Mouse (Mus musculus): ENCODE results near the gene Cyp2u1. TPM values are rescaled to one million over a fixed set of nuclear protein-coding genes. Genes with fewer than 3 reads are reported as not detected.

The Cyp2u1 gene
- polyA plus RNA-seq, 1 experiment from 2014 or later = 3.4 TPM

- DNase-seq (ENCODE audit: low spot score) (no peak), ATAC-seq (no peak)
- Histone ChIP-seq H3K9me3 (replicated peaks; ENCODE audit: control insufficient read depth, low read length) (no peaks in the 10 kb centered on the region), H3K36me3 (ENCODE audit: control insufficient read depth, insufficient read depth, low read length) (no peaks in the 10 kb centered on the region), H3K27ac (ENCODE audit: low read depth, low read length) (no peak overlapping the region), H3K4me1 (ENCODE audit: control insufficient read depth, insufficient read depth, low read length) (no peaks in the 10 kb centered on the region), H3K27me3 (replicated peaks; ENCODE audit: control insufficient read depth, insufficient read depth, low read length) (no peaks in the 10 kb centered on the region), H3K9ac (ENCODE audit: low read length) (no peak overlapping the region), H3K4me2 (ENCODE audit: low read length) (no peak overlapping the region), H3K4me3 (ENCODE audit: low read depth, low read length) (no peak overlapping the region)
- WGBS = 96% methylated on average over 3 of the region's 3 CpGs
Measured at GRCm38 (mm10) chr3:131255399-131255981, 47.5 kb downstream of the Cyp2u1 start.

GRCm38 (mm10) chr3:131254991-131255390 lies 48.0 kb downstream of the Cyp2u1 start:
- Histone ChIP-seq H3K27ac (ENCODE audit: low read depth, low read length) (no peak overlapping the region), H3K36me3 (ENCODE audit: control insufficient read depth, insufficient read depth, low read length) (no peaks in the 10 kb centered on the region), H3K27me3 (replicated peaks; ENCODE audit: control insufficient read depth, insufficient read depth, low read length) (no peaks in the 10 kb centered on the region), H3K9ac (ENCODE audit: low read length) (no peak overlapping the region), H3K4me1 (ENCODE audit: control insufficient read depth, insufficient read depth, low read length) (no peaks in the 10 kb centered on the region), H3K4me3 (ENCODE audit: low read depth, low read length) (no peak overlapping the region), H3K9me3 (replicated peaks; ENCODE audit: control insufficient read depth, low read length) (no peaks in the 10 kb centered on the region), H3K4me2 (ENCODE audit: low read length) (no peak overlapping the region)
- 93% methylated on average over 4 of the region's 4 CpGs for WGBS
- DNase-seq (ENCODE audit: low spot score) (no peak), ATAC-seq (no peak)

DNA sequence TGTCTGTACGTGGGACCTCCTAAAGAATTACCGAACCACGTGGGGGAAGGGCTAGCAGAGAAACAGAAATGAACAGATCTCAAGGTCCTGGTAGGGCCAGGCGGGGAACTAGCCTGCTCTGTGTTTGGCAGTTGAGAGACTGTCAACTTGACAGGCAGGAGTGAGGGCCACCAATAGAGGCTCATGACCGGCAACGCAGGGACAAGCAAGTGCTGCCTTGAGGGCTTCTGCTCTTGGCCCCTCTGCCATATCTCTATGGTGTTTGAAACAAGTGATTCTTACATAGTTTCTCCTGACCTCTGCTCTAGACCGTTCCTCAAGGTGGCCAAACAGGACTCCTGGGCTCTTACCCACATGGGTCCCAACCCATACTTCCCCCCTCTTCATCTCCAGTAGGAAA lies 51.4 kb downstream of the Cyp2u1 start:
- no peaks in the 10 kb centered on the region for H3K27me3 ChIP-seq (replicated peaks; ENCODE audit: control insufficient read depth, insufficient read depth, low read length)
- no peak overlapping the region for H3K27ac ChIP-seq (ENCODE audit: low read depth, low read length)
- H3K4me3 ChIP-seq (ENCODE audit: low read depth, low read length) = no peak overlapping the region
- no peak overlapping the region for H3K9ac ChIP-seq (ENCODE audit: low read length)
- no peaks in the 10 kb centered on the region for H3K4me1 ChIP-seq (ENCODE audit: control insufficient read depth, insufficient read depth, low read length)
- DNase-seq (ENCODE audit: low spot score) = no peak
- ATAC-seq = no peak
- no peak overlapping the region for H3K4me2 ChIP-seq (ENCODE audit: low read length)
- H3K9me3 ChIP-seq (replicated peaks; ENCODE audit: control insufficient read depth, low read length) = no peaks in the 10 kb centered on the region
- 94% methylated on average over 7 of the region's 7 CpGs for WGBS
- H3K36me3 ChIP-seq (ENCODE audit: control insufficient read depth, insufficient read depth, low read length) = no peaks in the 10 kb centered on the region

- ATAC-seq = no peak
- Histone ChIP-seq H3K4me2 (ENCODE audit: low read length) (no peak overlapping the region), H3K4me3 (ENCODE audit: low read depth, low read length) (no peak overlapping the region), H3K9ac (ENCODE audit: low read length) (no peak overlapping the region), H3K36me3 (ENCODE audit: control insufficient read depth, insufficient read depth, low read length) (no peaks in the 10 kb centered on the region), H3K27me3 (replicated peaks; ENCODE audit: control insufficient read depth, insufficient read depth, low read length) (no peaks in the 10 kb centered on the region), H3K9me3 (replicated peaks; ENCODE audit: control insufficient read depth, low read length) (no peaks in the 10 kb centered on the region), H3K27ac (ENCODE audit: low read depth, low read length) (no peak overlapping the region), H3K4me1 (ENCODE audit: control insufficient read depth, insufficient read depth, low read length) (no peaks in the 10 kb centered on the region)
- 89% methylated on average over 13 of the region's 13 CpGs for WGBS
- no peak for DNase-seq (ENCODE audit: low spot score)
Measured at GRCm38 (mm10) chr3:131250978-131251377, 52.0 kb downstream of the Cyp2u1 start.

- H3K27me3 ChIP-seq (replicated peaks; ENCODE audit: control insufficient read depth, insufficient read depth, low read length) = no peaks in the 10 kb centered on the region
- no peaks in the 10 kb centered on the region for H3K9me3 ChIP-seq (replicated peaks; ENCODE audit: control insufficient read depth, low read length)
- H3K36me3 ChIP-seq (ENCODE audit: control insufficient read depth, insufficient read depth, low read length) = no peaks in the 10 kb centered on the region
- H3K4me1 ChIP-seq (ENCODE audit: control insufficient read depth, insufficient read depth, low read length) = no peaks in the 10 kb centered on the region
- H3K9ac ChIP-seq (ENCODE audit: low read length) = no peak overlapping the region
- no peak overlapping the region for H3K4me2 ChIP-seq (ENCODE audit: low read length)
- H3K27ac ChIP-seq (ENCODE audit: low read depth, low read length) = no peak overlapping the region
- no peak overlapping the region for H3K4me3 ChIP-seq (ENCODE audit: low read depth, low read length)
- ATAC-seq = no peak
- no peak for DNase-seq (ENCODE audit: low spot score)
- WGBS = 94% methylated on average over 2 of the region's 2 CpGs
Measured at GRCm38 (mm10) chr3:131250283-131250682, 52.7 kb downstream of the Cyp2u1 start.

- ATAC-seq = no peak
- no peaks in the 10 kb centered on the region for H3K4me1 ChIP-seq (ENCODE audit: control insufficient read depth, insufficient read depth, low read length)
- H3K4me2 ChIP-seq (ENCODE audit: low read length) = no peak overlapping the region
- no peaks in the 10 kb centered on the region for H3K9me3 ChIP-seq (replicated peaks; ENCODE audit: control insufficient read depth, low read length)
- no peak overlapping the region for H3K4me3 ChIP-seq (ENCODE audit: low read depth, low read length)
- H3K36me3 ChIP-seq (ENCODE audit: control insufficient read depth, insufficient read depth, low read length) = no peaks in the 10 kb centered on the region
- no peak overlapping the region for H3K27ac ChIP-seq (ENCODE audit: low read depth, low read length)
- WGBS = 84% methylated on average over 10 of the region's 10 CpGs
- no peak overlapping the region for H3K9ac ChIP-seq (ENCODE audit: low read length)
- no peak for DNase-seq (ENCODE audit: low spot score)
- H3K27me3 ChIP-seq (replicated peaks; ENCODE audit: control insufficient read depth, insufficient read depth, low read length) = no peaks in the 10 kb centered on the region
Measured at GRCm38 (mm10) chr3:131248444-131248843, 54.6 kb downstream of the Cyp2u1 start.

GRCm38 (mm10) chr3:131247851-131248250 lies 55.2 kb downstream of the Cyp2u1 start:
- no peak overlapping the region for H3K27ac ChIP-seq (ENCODE audit: low read depth, low read length)
- H3K27me3 ChIP-seq (replicated peaks; ENCODE audit: control insufficient read depth, insufficient read depth, low read length) = no peaks in the 10 kb centered on the region
- DNase-seq (ENCODE audit: low spot score) = no peak
- H3K4me1 ChIP-seq (ENCODE audit: control insufficient read depth, insufficient read depth, low read length) = no peaks in the 10 kb centered on the region
- no peak overlapping the region for H3K4me3 ChIP-seq (ENCODE audit: low read depth, low read length)
- 85% methylated on average over 5 of the region's 5 CpGs for WGBS
- H3K4me2 ChIP-seq (ENCODE audit: low read length) = no peak overlapping the region
- H3K9me3 ChIP-seq (replicated peaks; ENCODE audit: control insufficient read depth, low read length) = no peaks in the 10 kb centered on the region
- H3K9ac ChIP-seq (ENCODE audit: low read length) = no peak overlapping the region
- no peaks in the 10 kb centered on the region for H3K36me3 ChIP-seq (ENCODE audit: control insufficient read depth, insufficient read depth, low read length)
- ATAC-seq = no peak

GRCm38 (mm10) chr3:131247447-131247846 lies 55.6 kb downstream of the Cyp2u1 start:
- 80% methylated on average over 6 of the region's 6 CpGs for WGBS
- no peak for DNase-seq (ENCODE audit: low spot score)
- H3K27ac ChIP-seq (ENCODE audit: low read depth, low read length) = no peak overlapping the region
- no peaks in the 10 kb centered on the region for H3K27me3 ChIP-seq (replicated peaks; ENCODE audit: control insufficient read depth, insufficient read depth, low read length)
- no peak for ATAC-seq
- H3K4me1 ChIP-seq (ENCODE audit: control insufficient read depth, insufficient read depth, low read length) = no peaks in the 10 kb centered on the region
- no peaks in the 10 kb centered on the region for H3K36me3 ChIP-seq (ENCODE audit: control insufficient read depth, insufficient read depth, low read length)
- H3K4me3 ChIP-seq (ENCODE audit: low read depth, low read length) = no peak overlapping the region
- H3K4me2 ChIP-seq (ENCODE audit: low read length) = no peak overlapping the region
- no peak overlapping the region for H3K9ac ChIP-seq (ENCODE audit: low read length)
- H3K9me3 ChIP-seq (replicated peaks; ENCODE audit: control insufficient read depth, low read length) = no peaks in the 10 kb centered on the region

GRCm38 (mm10) chr3:131246579-131247046 lies 56.4 kb downstream of the Cyp2u1 start:
- ATAC-seq (no peak), DNase-seq (ENCODE audit: low spot score) (no peak)
- Histone ChIP-seq H3K4me1 (ENCODE audit: control insufficient read depth, insufficient read depth, low read length) (no peaks in the 10 kb centered on the region), H3K9me3 (replicated peaks; ENCODE audit: control insufficient read depth, low read length) (no peaks in the 10 kb centered on the region), H3K36me3 (ENCODE audit: control insufficient read depth, insufficient read depth, low read length) (no peaks in the 10 kb centered on the region), H3K4me2 (ENCODE audit: low read length) (no peak overlapping the region), H3K9ac (ENCODE audit: low read length) (no peak overlapping the region), H3K4me3 (ENCODE audit: low read depth, low read length) (no peak overlapping the region), H3K27me3 (replicated peaks; ENCODE audit: control insufficient read depth, insufficient read depth, low read length) (no peaks in the 10 kb centered on the region), H3K27ac (ENCODE audit: low read depth, low read length) (no peak overlapping the region)
- 96% methylated on average over 8 of the region's 8 CpGs for WGBS
